Mouse (Mus musculus) gastrocnemius, postnatal 4 days (tissue): ENCODE measurements at regions not wholly inside any gene's neighbourhood (a gene's known extent, or its start where the extent isn't known, plus 50 kb on each side); places are given as distances from the start of the nearest gene placed in this dataset.
"Not testable (repeated sequence)": the region's sequence is repeated elsewhere in the genome, so short reads cannot be mapped to it uniquely, and the experiment has no call there.

Experiments used
- DNase-seq, 2 experiments: peaks; one replicate each; pipeline ENCODE4 v3.0.0; 2021 to 2022; ENCODE audit warnings: low spot score in 2 of 2, mixed read lengths in 2 of 2

DNA sequence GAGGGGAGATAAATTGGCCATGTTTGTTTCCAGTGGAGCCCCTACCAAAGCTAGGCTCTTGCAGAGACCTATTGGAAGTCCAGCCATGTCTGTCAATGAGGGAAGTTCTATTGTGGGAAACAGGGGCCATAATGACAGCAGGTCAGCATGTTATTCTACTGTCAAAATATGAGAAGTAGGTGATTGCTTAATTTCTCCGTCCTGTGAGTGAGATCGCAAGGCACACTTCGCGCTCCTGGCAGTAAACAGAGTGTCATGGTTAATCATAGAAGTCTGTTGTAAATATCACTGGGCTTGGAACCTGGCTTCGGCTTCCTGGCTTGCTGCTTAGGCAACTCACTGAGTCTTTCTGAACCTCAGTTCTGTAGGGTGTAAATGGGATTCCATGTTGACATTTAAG lies 72.5 kb upstream of the Ccdc122 start:
- DNase-seq: no peak

DNA sequence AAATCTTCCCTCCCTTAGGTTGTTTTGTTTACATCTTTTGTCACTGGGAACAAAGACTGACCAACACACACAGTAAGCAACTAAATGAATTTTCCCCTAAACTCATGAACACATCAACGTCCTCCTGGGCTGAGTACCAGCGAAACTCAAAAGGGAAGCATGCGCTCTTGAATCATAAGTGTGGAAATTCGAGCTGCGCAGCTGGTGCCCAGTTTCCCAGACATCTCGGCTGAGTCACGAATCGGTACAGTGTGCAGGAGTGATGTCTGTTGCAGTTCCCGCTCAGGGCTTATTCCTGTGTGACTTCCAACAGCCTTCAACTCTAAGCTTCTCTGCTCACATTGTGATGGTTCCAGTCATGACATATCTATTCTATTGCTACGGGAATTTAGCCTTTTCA lies 77.7 kb upstream of the Ccdc122 start:
- peak in 1 of 2 experiments; percentile 35 for DNase-seq

DNA sequence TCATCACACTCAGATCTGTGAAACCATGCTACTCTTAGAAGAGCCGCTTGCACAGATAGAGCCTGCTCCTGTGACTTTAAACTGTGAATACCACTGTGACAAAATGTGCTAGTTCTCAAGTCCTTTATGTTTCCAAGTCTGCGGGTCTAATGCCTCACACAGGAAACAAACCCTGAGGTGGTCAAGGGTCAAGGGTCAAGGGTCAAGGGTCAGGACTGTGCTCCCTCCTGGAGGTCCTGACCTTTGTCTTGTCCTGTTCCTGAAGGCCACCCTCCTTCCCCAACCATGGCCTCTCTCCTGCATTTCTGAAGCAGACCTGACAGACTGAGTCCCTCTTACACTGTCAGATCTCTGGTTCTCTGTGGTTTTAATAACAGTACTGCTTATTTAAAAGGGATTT lies 79.4 kb upstream of the Ccdc122 start:
- DNase-seq: no peak

DNA sequence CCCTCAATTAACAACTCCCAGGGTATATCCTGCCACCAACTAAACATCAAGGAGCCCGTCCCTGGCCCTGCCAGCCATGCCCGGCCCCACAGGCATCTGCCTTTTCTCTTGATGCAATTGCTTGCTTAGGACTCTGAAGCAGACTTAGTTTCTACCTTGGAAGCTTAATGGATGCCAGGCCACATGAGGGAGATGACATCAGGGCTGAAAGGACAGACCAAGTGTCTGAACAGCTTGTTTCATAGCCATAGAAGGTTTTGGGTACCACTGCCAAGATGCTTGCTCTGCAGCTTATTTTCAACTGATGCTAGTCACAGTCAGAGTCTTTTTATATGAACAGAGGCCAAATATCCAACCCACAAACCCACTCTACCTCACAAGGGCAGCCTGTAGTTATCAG lies 83.4 kb upstream of the Ccdc122 start:
- DNase-seq: no peak

DNA sequence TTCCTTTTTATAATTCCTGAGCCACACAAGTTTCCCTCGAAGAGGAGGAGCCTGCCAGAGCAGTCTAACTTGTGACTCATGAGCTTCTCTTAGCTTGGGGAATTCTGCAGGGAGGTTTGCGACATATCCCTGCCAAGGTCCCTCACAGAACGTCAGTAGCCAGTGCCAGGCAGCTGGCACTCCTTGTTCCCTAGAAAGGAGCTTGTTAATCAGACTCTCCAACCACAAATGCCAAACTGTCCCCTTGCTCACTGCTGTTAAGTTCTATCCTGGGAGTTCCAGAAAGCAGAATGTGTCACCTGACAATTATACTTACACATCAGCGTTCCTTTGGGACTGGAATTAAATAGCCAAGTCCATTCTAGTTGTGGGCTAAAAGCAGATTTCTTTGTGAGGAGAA lies 85.1 kb upstream of the Ccdc122 start:
- peak in 1 of 2 experiments; percentile 28 for DNase-seq

DNA sequence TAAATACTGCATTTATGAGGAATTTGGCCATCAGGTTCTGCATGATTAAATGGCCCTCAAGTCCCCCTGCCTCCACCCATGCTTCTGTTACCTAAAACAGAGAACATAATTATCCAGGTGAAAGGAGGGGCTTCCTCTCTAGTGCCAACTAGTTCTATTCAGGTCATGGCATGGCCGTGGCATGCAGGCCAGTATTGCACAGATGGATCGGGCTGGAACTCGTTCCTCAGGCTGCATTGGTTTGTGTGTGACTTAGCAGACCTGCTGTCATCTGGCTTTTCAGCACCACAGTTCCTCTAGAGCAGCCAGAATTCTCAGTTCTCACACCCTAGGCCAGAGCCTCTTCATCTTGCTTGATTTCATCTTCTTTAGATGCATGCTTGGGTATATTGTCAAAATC lies 87.2 kb upstream of the Ccdc122 start:
- DNase-seq: no peak

DNA sequence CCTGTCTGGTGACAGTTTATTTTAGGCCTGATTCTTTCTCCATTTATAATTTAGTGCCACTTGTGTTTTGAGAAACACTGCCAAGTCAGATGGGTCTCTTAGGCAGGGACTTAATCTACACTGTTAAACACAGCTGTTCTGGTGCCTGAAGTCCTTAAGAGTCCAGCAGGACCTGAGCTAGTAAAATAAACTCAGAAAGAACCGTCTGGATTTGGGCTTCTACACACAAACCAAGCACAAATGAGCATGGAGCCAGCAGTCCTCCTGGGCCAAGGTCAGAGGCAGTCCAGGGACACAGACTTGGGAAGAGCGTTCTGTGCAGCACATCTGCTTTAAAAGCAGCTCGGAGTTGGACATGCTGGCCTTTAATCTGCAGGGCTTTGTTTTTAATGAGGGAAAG lies 87.6 kb upstream of the Ccdc122 start:
- peak in 1 of 2 experiments; percentile 67 for DNase-seq

DNA sequence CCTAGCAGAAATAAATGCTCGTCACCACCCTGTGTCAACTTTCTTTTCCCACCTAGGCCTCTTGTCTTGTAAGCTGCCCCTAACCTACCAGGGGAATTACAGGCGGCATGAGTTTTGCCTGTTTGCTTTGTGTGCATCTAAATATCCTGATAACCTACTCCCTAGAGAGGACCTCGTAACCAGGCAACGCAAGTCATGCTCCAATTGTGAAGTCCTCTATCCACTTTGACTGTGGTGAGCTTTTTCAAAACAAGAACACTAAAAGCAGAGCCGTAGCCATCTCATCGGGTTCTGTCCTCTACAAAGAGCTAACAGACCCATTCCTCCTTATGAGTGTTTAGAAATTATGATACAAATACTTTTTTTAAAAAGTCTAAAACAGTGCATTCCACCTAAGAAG lies 88.1 kb upstream of the Ccdc122 start:
- DNase-seq: no peak

DNA sequence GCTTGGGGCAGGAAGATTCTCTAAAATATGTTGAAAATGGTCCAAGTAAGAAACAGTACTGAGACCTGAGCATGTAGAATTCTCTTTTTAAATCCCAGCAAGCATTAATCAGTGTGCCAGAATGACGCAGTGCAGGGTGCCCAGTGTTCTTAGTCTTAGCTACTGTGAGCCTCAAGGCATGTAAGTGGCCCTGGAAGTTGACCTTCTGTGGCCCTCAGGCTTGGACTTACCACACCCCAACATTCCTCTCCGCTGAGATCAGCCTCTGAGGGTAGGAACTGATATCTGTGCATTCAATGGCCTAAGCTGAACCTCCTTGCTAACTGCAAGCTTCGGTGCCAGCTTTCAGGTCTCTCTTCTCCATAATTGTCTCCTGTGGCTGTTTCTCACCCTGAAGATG lies 89.4 kb upstream of the Ccdc122 start:
- DNase-seq: no peak

DNA sequence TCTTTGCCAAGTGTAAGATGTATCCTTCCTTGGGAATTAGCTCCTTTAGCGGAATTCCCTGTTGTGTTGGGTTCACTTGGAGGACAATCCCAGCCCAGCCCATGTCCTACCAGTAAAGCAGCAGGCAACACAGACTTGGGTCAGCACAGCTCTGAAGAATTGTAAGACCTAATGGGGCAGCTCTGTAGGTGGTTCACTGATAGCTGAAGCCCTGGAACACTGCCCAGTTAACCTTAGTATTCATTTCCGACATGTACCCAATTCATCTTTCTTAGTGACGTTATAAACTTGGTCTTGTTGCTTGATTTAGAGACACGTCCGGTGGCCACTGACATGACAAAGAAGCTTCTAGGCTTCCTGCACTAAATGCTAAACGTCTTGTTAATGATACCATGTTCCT lies 90.9 kb upstream of the Ccdc122 start:
- DNase-seq: no peak

DNA sequence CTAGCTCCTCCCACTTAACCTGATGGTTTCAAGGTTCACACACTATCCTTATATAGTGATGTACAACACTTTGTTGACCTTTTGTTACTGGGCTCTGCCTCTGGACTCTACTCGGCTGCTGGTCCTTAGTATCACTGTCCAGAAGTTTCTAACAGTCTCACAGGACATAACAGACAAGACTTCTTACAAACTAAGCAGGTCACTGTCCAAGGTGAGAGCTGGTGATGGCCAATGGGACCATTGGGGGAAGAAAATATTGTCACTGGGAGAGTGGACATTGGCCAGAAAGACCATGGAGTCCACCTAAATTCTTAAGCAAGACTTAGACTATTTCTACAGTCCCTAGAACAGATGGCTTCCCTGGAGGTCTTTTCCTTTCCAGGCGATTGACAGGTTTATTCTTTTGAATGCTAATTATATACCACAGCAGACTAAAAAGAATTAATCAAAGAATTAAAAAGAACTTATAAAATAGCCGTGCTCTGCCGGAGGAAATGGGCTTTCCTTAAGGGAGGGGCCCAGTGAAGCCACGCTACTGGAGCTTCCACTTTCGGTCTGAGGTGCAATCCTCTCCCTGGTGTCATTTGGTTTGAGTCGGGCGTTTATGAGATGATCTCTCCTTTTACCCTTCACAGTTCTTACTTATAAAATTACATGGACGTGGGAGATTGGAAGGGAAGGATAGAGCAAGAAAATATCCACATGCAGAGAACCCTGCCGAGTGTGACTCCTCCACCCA lies 94.9 kb upstream of the Ccdc122 start:
- DNase-seq: no peak

DNA sequence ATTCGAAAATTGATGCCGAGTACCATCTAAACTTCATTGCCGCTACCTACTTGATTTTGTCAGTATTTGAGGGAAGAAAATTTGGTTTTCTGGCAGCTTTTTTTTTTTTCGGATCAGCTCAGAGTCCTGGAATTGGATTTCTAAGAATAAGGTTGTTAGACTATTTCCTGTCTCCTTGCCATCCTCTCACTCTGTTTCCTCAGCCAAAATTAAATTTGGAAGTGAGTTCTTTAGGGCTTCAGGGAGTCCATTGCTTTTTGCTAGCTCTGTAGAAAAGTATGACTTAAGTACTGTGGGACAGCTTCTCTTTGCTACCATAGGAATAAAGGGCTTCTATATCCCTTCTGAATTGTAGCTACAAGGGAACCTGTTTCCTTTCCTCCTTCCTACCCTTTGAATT lies 96.1 kb upstream of the Ccdc122 start:
- DNase-seq: no peak

DNA sequence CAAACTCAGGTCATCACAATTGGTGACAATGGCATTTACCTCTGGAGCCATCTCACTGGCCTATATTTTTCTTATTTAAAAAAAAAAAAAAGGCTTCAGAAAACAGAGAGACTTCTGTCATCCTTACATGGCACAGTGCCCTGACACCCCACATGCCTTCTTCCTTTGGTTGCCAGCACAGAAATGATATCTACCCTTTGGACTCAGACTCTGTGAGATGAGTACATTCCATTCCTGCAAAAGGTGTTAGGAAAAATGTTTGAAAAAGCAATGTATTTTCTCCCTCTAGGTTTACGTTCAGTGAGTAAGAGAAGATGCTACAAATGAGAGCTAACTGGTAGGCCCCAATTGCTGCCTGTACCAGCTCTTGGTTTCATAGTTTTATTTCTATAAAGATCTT lies 99.9 kb upstream of the Ccdc122 start:
- DNase-seq: no peak

DNA sequence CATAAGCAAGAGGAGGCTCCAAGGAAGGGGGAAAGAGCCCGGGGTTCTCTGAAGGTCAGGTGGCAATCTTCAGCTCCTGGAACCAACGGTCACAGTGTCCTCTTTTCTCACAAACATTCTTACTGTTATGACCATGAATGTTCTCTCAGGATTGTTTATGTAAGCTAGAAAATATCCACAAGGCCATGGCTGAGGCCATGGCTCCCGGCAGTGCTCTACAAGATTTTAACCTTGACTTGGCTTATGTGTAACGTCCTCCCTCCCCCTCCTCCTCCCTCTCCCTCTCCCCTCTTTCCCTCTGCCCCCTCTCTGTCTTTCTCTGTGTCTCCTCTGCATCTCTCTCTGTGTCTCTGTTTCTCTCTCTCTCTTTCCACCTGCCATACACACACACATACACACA lies 100.5 kb upstream of the Ccdc122 start:
- not testable (repeated sequence) for DNase-seq

DNA sequence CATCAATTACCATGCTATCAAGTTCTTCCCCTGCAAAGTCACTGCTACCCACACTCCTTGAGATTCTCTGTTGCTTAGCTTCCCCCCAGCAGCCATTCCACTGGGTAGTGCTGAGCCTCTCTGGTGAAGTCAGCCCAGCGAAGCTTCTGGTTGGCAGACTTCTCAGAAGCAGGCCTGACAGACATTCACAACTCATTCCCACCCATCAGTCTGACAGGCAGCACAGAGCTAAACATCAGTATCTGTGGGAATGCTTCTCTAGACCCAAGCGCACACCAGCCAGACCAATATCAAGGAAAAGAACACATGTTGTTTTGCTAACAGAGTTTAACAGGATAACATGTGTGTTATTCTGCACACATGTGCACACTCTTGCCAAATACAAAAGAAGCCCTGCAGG lies 101.1 kb upstream of the Ccdc122 start:
- no peak for DNase-seq

DNA sequence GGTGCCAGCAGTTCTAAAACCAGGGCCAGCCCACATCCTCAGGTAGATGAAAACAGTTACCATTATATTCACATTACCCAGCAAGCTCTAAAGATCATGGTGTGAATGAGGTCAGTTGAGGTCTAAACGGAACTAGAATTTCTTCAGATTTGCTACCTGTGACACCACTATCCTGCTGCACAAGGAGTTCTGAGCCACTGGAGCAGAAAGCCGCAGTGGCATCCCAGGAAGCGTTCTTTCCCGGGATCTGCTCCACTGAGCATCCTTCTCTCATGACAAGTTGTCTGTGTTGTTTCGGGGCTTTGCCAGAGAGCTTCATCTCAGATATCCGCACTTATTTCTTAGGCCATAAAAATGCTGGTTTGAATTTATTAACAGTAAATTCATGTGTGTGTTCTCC lies 103.7 kb upstream of the Ccdc122 start:
- no peak for DNase-seq

DNA sequence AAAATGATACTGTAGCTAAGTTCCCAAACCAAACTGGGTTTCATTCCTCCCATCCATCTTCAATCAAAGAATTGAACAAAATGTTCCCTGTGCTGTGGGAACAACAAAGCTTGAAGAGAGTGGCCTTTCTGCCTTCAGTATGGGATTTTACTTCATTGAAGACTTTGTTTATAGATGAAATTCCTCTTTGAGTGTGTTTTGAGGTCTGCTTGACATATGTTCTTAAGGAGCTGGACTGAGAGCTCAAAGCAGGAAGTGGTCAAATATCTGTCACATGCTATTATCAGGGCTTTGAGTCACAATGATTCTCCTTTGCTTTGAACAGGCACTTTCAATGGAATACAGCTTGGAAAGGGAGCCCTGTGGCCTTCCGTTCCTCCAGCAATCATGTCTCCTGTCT lies 105.2 kb upstream of the Ccdc122 start:
- DNase-seq: no peak

DNA sequence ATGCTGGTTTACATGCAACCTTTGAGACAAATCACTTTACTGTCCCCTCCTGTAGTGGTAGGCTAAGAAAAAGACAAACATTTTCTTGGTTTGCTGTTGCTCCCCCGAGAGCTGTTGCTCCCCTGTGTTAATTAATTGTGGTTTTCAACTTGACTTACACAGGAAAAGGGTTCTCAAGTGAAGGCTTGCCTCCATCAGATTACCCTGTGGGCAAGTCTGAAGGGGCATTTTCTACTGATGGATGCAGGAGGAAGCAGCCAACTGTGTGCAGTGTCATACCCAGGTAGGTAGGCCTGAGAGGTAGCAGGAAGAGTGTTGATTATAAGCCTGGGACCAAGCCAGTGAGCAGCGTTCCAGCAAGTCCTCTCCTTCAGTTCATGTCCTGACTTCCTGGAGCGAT lies 107.0 kb upstream of the Ccdc122 start:
- no peak for DNase-seq

DNA sequence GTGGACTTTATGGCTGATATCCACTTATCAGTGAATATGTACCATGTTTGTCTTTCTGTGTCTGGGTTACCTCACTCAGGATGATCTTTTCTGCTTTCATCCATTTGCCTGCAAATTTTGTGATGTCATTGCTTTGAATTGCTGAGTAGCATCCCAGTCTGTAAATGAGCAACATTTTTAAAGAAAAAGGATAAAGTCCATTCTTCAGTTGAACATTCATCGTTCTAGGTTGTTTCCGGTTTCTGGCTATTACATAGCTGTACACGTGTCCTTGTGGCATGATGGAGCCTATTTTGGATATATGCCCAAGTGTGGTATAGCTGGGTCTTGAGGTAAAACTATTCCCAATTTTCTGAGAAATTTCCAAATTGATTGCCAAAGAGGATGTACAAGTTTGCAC lies 107.9 kb upstream of the Ccdc122 start:
- no peak for DNase-seq

DNA sequence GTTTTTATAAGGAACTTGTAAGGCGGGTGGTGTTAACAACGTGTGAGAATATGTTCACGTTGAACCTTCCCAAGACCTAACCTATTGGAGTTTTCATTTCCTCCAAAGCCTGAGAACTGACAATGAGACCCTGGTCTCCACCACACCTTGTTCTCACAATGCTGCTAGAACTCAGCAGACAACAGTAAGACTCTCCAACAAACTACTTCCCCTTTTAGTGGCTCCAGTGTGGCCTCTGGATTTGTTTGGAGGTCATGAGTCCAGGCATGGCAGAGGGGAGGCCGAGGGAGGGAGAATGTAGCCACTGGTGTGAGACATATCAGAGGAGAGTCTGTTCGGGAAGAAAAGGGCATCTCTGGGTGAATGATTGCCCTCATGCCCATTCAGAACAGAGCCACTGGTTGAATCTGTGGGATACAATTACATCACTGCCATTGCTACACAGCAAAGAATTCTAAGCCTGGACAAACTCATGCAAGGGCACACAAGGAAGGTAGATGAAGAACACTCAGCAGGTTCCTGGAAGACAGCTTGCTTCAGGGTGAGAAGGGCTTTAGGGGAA lies 109.2 kb upstream of the Ccdc122 start:
- no peak for DNase-seq

DNA sequence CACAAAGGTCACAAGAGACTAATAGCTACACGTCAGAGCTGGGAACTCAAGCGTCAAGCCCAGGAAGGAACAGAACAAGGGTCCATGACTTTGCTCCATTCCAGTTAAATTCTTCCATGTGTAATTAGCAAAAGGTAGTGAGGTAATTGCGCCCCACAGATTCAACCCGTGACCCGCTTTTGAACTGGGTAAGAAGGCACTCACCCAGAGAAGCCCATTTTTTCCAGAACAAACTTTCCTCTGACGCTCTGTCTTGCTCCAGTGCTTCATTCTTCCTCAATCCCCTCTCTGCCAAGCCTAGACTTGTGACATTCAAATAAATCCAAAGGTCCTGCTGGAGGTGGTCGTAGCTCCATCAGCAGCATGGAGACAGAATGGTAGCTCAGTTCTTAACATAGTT lies 110.2 kb upstream of the Ccdc122 start:
- DNase-seq: no peak

DNA sequence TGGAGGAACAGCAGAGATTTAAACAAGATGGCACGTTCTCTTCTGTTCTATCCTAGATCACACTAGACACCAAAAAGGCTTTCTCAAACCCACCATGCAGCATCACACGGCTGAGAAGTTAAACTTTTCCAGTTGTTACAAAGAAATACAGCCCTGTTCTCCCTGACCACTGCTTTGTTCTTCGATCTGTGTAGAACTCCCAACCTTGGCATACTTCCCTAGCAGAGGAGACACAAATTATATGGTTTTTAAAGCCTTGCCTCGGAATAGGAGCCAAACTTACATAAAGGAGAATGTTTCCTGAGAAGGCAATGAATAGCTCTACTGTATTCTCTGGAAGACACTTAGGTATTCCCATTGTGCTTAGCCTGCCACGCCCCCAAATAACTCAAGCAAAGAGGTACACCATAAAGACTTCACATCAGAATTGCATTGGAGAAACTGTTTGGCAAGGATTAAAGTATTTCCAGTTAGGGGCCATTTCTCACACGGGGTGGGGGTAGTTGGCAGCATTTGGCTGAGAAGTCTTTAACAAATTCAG lies 114.1 kb upstream of the Ccdc122 start:
- no peak for DNase-seq

DNA sequence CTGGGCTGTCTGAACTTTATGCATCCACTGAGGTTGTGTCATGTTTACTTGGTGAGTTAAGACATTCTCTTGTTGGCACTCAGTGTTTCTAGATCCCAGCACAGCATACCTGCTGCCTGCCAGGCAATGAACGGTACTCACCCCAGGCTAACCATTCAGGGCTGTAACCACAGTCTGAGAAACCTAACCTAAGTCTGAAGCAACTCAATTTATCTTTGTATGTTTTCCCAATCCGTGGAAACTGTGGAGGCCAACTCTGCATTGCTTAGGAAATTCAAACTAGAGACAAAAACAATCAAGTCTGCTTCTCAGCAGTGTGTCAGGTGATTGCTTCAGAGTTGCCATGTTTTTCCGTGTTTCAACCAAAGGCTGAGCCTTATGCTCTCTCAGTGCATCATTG lies 118.5 kb upstream of the Ccdc122 start:
- no peak for DNase-seq
